Mouse (Mus musculus): ENCODE results near the gene Xrcc4. TPM values are rescaled to one million over a fixed set of nuclear protein-coding genes. Genes with fewer than 3 reads are reported as not detected.

The Xrcc4 gene
- polyA plus RNA-seq, 1 experiment: 12.3 TPM

GRCm38 (mm10) chr13:89890159-89890558 is 199.2 kb downstream of the Xrcc4 start:
- no peak overlapping the region for H3K27ac ChIP-seq (replicated peaks; ENCODE audit: low read depth, low read length)
- H3K4me3 ChIP-seq (ENCODE audit: insufficient read depth, low read depth, low read length): no peak overlapping the region
- H3K4me1 ChIP-seq (ENCODE audit: control insufficient read depth, insufficient read depth, insufficient read length, low read length): no peaks in the 10 kb centered on the region

GRCm38 (mm10) chr13:89889074-89889473 is 200.3 kb downstream of the Xrcc4 start:
- H3K4me1 ChIP-seq (ENCODE audit: control insufficient read depth, insufficient read depth, insufficient read length, low read length): no peaks in the 10 kb centered on the region
- no peak overlapping the region for H3K27ac ChIP-seq (replicated peaks; ENCODE audit: low read depth, low read length)
- no peak overlapping the region for H3K4me3 ChIP-seq (ENCODE audit: insufficient read depth, low read depth, low read length)

GRCm38 (mm10) chr13:89883523-89883922 is 205.9 kb downstream of the Xrcc4 start:
- Histone ChIP-seq H3K4me1 (ENCODE audit: control insufficient read depth, insufficient read depth, insufficient read length, low read length) (no peaks in the 10 kb centered on the region), H3K4me3 (ENCODE audit: insufficient read depth, low read depth, low read length) (no peak overlapping the region), H3K27ac (replicated peaks; ENCODE audit: low read depth, low read length) (no peak overlapping the region)

- Histone ChIP-seq H3K27ac (replicated peaks; ENCODE audit: low read depth, low read length) (no peak overlapping the region), H3K4me3 (ENCODE audit: insufficient read depth, low read depth, low read length) (no peak overlapping the region), H3K4me1 (ENCODE audit: control insufficient read depth, insufficient read depth, insufficient read length, low read length) (no peaks in the 10 kb centered on the region)
These were observed 208.1 kb downstream of the Xrcc4 start for GRCm38 (mm10) chr13:89881281-89881680.

- no peak overlapping the region for H3K27ac ChIP-seq (replicated peaks; ENCODE audit: low read depth, low read length)
- no peaks in the 10 kb centered on the region for H3K4me1 ChIP-seq (ENCODE audit: control insufficient read depth, insufficient read depth, insufficient read length, low read length)
- H3K4me3 ChIP-seq (ENCODE audit: insufficient read depth, low read depth, low read length): no peak overlapping the region
These were observed 210.5 kb downstream of the Xrcc4 start for GRCm38 (mm10) chr13:89878832-89879468.

GRCm38 (mm10) chr13:89875499-89875898 is 213.9 kb downstream of the Xrcc4 start:
- no peaks in the 10 kb centered on the region for H3K4me1 ChIP-seq (ENCODE audit: control insufficient read depth, insufficient read depth, insufficient read length, low read length)
- no peak overlapping the region for H3K4me3 ChIP-seq (ENCODE audit: insufficient read depth, low read depth, low read length)
- H3K27ac ChIP-seq (replicated peaks; ENCODE audit: low read depth, low read length): no peak overlapping the region

- Histone ChIP-seq H3K4me3 (ENCODE audit: insufficient read depth, low read depth, low read length) (no peak overlapping the region), H3K27ac (replicated peaks; ENCODE audit: low read depth, low read length) (no peak overlapping the region), H3K4me1 (ENCODE audit: control insufficient read depth, insufficient read depth, insufficient read length, low read length) (no peaks in the 10 kb centered on the region)
These were observed 216.7 kb downstream of the Xrcc4 start for GRCm38 (mm10) chr13:89872725-89873124.

GRCm38 (mm10) chr13:89854139-89854538 is 235.3 kb downstream of the Xrcc4 start:
- H3K27ac ChIP-seq (replicated peaks; ENCODE audit: low read depth, low read length): no peak overlapping the region
- H3K4me3 ChIP-seq (ENCODE audit: insufficient read depth, low read depth, low read length): no peak overlapping the region
- H3K4me1 ChIP-seq (ENCODE audit: control insufficient read depth, insufficient read depth, insufficient read length, low read length): no peaks in the 10 kb centered on the region

GRCm38 (mm10) chr13:89850746-89851145 is 238.7 kb downstream of the Xrcc4 start:
- Histone ChIP-seq H3K27ac (replicated peaks; ENCODE audit: low read depth, low read length) (no peak overlapping the region), H3K4me3 (ENCODE audit: insufficient read depth, low read depth, low read length) (no peak overlapping the region), H3K4me1 (ENCODE audit: control insufficient read depth, insufficient read depth, insufficient read length, low read length) (no peaks in the 10 kb centered on the region)

GRCm38 (mm10) chr13:89849955-89850354 is 239.5 kb downstream of the Xrcc4 start:
- no peaks in the 10 kb centered on the region for H3K4me1 ChIP-seq (ENCODE audit: control insufficient read depth, insufficient read depth, insufficient read length, low read length)
- H3K27ac ChIP-seq (replicated peaks; ENCODE audit: low read depth, low read length): no peak overlapping the region
- no peak overlapping the region for H3K4me3 ChIP-seq (ENCODE audit: insufficient read depth, low read depth, low read length)

GRCm38 (mm10) chr13:89838635-89839034 is 250.8 kb downstream of the Xrcc4 start:
- Histone ChIP-seq H3K27ac (replicated peaks; ENCODE audit: low read depth, low read length) (no peak overlapping the region), H3K4me1 (ENCODE audit: control insufficient read depth, insufficient read depth, insufficient read length, low read length) (no peaks in the 10 kb centered on the region)

GRCm38 (mm10) chr13:89834485-89834884 is 254.9 kb downstream of the Xrcc4 start:
- H3K4me1 ChIP-seq (ENCODE audit: control insufficient read depth, insufficient read depth, insufficient read length, low read length): no peaks in the 10 kb centered on the region
- H3K4me3 ChIP-seq (ENCODE audit: insufficient read depth, low read depth, low read length): no peak overlapping the region
- no peak overlapping the region for H3K27ac ChIP-seq (replicated peaks; ENCODE audit: low read depth, low read length)

More at GRCm38 (mm10) chr13:89838635-89839034, 250.8 kb downstream of the Xrcc4 start:
- no peak overlapping the region for H3K4me3 ChIP-seq (ENCODE audit: insufficient read depth, low read depth, low read length)

GRCm38 (mm10) chr13:89833053-89833670 is 256.2 kb downstream of the Xrcc4 start:
- H3K4me1 ChIP-seq (ENCODE audit: control insufficient read depth, insufficient read depth, insufficient read length, low read length): no peaks in the 10 kb centered on the region
- no peak overlapping the region for H3K4me3 ChIP-seq (ENCODE audit: insufficient read depth, low read depth, low read length)
- H3K27ac ChIP-seq (replicated peaks; ENCODE audit: low read depth, low read length): no peak overlapping the region

- Histone ChIP-seq H3K4me3 (ENCODE audit: insufficient read depth, low read depth, low read length) (no peak overlapping the region), H3K27ac (replicated peaks; ENCODE audit: low read depth, low read length) (no peak overlapping the region), H3K4me1 (ENCODE audit: control insufficient read depth, insufficient read depth, insufficient read length, low read length) (no peaks in the 10 kb centered on the region)
These were observed 260.9 kb downstream of the Xrcc4 start for GRCm38 (mm10) chr13:89828429-89828970.

- Histone ChIP-seq H3K4me3 (ENCODE audit: insufficient read depth, low read depth, low read length) (no peak overlapping the region), H3K27ac (replicated peaks; ENCODE audit: low read depth, low read length) (no peak overlapping the region), H3K4me1 (ENCODE audit: control insufficient read depth, insufficient read depth, insufficient read length, low read length) (no peaks in the 10 kb centered on the region)
These were observed 261.6 kb downstream of the Xrcc4 start for GRCm38 (mm10) chr13:89827838-89828237.

GRCm38 (mm10) chr13:89814543-89814942 is 274.9 kb downstream of the Xrcc4 start:
- no peak overlapping the region for H3K4me3 ChIP-seq (ENCODE audit: insufficient read depth, low read depth, low read length)
- H3K4me1 ChIP-seq (ENCODE audit: control insufficient read depth, insufficient read depth, insufficient read length, low read length): no peaks in the 10 kb centered on the region
- no peak overlapping the region for H3K27ac ChIP-seq (replicated peaks; ENCODE audit: low read depth, low read length)
